Mouse (Mus musculus) heart, postnatal 0 days (tissue): ENCODE results near the gene Akt2.
"Not testable (repeated sequence)": the region's sequence is repeated elsewhere in the genome, so short reads cannot be mapped to it uniquely, and the experiment has no call there.

Experiments used
- CTCF ChIP-seq: IDR thresholded peaks from 2 replicates; pipeline ENCODE4 v1.5.1; 2016; ENCODE audit warnings: antibody characterized with exemption, control low read depth, low read depth
- EP300 ChIP-seq: IDR thresholded peaks from 2 replicates; pipeline ENCODE4 v1.6.1; 2016; ENCODE audit warnings: antibody characterized with exemption, low read depth

GRCm38 (mm10) chr7:27635094-27635493 is 43.7 kb downstream of the Akt2 start:
- not testable (repeated sequence) for TF ChIP-seq CTCF, EP300
